Mouse (Mus musculus): ENCODE results near the gene Cyp4a31.

DNA sequence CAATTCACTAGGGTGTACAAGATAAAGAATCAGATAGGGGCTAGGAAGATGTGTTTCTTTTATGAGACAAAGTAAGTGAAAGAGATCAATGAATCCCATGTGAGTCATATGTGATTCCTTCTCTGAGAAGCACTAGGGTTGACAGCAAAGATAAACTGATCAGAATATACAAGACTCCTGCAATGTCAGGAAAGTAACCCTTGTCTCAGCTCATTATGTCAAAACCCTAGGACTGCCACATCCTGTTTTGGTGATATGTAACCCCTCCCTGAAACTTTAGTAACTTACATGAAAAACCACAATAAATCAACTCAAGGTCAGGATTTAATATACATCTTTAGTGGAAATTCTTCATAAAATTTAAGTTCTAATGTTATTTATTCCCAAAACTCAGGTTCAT, 50.6 kb downstream of the Cyp4a31 start:
- TF ChIP-seq CTCF (IDR thresholded peaks at IDR 0.05; ENCODE audit: control insufficient read depth, insufficient read depth, low read length) (no peak), POLR2A (IDR thresholded peaks at IDR 0.05; ENCODE audit: borderline replicate concordance, control insufficient read depth, low read depth, low read length) (no peak)

All from bone marrow, adult 2 months (tissue).